Mouse (Mus musculus) kidney, adult 8-10 months (tissue): ENCODE measurements around the gene Ddc.

Experiments
- DNase-seq, 2 experiments: peaks; one replicate each; pipeline ENCODE4 v3.0.0; 2022

Ddc gene

GRCm38 (mm10) chr11:11776071-11776821 lies 121.7 kb downstream of the Ddc start:
- no peak for DNase-seq

- DNase-seq, result no peak
Observed at GRCm38 (mm10) chr11:11774893-11775292, 123.1 kb downstream of the Ddc start.

GRCm38 (mm10) chr11:11774384-11774783 lies 123.6 kb downstream of the Ddc start:
- DNase-seq, result no peak

GRCm38 (mm10) chr11:11772196-11772595 lies 125.7 kb downstream of the Ddc start:
- no peak for DNase-seq

- DNase-seq, result no peak
Observed at GRCm38 (mm10) chr11:11770691-11771090, 127.3 kb downstream of the Ddc start.

- DNase-seq, result no peak
Observed at GRCm38 (mm10) chr11:11769281-11769680, 128.7 kb downstream of the Ddc start.

- no peak for DNase-seq
Observed at GRCm38 (mm10) chr11:11768057-11768456, 129.9 kb downstream of the Ddc start.

- no peak for DNase-seq
Observed at GRCm38 (mm10) chr11:11766736-11767135, 131.2 kb downstream of the Ddc start.

GRCm38 (mm10) chr11:11766105-11766504 lies 131.8 kb downstream of the Ddc start:
- DNase-seq, result no peak

- DNase-seq, result no peak
Observed at GRCm38 (mm10) chr11:11765414-11765813, 132.5 kb downstream of the Ddc start.
